Mouse (Mus musculus) urinary bladder, postnatal 25 days (tissue): Measurements from ENCODE around the gene Parp6.

Source experiments
- DNase-seq: peaks from one replicate; pipeline ENCODE4 v3.0.0; 2022; ENCODE audit warnings: low spot score

Parp6 gene

GRCm38 (mm10) chr9:59655958-59656634 is 39.0 kb downstream of the Parp6 start, which contains the start of gene Pkm:
Gene Pkm (plus strand): TSS chr9:59656368.
- DNase-seq, result peak; percentile 93

- peak; percentile 75 for DNase-seq
These were observed 39.8 kb downstream of the Parp6 start for GRCm38 (mm10) chr9:59656635-59657617.

- no peak for DNase-seq
These were observed 41.1 kb downstream of the Parp6 start for GRCm38 (mm10) chr9:59658146-59658545.

GRCm38 (mm10) chr9:59659036-59660026 is 42.2 kb downstream of the Parp6 start:
- DNase-seq, result peak; percentile 64

GRCm38 (mm10) chr9:59660421-59660820 is 43.3 kb downstream of the Parp6 start:
- no peak for DNase-seq

GRCm38 (mm10) chr9:59661298-59661975 is 44.4 kb downstream of the Parp6 start:
- DNase-seq, result no peak

GRCm38 (mm10) chr9:59663226-59663625 is 46.1 kb downstream of the Parp6 start:
- DNase-seq, result no peak

- DNase-seq, result no peak
These were observed 46.9 kb downstream of the Parp6 start for GRCm38 (mm10) chr9:59663957-59664356.

GRCm38 (mm10) chr9:59664664-59665256 is 47.7 kb downstream of the Parp6 start:
- DNase-seq, result no peak

- DNase-seq, result no peak
These were observed 48.9 kb downstream of the Parp6 start for GRCm38 (mm10) chr9:59666016-59666415.

- DNase-seq, result no peak
These were observed 49.7 kb downstream of the Parp6 start for GRCm38 (mm10) chr9:59666813-59667212.

- DNase-seq, result no peak
These were observed 50.2 kb downstream of the Parp6 start for GRCm38 (mm10) chr9:59667250-59667649.

- DNase-seq, result no peak
These were observed 50.8 kb downstream of the Parp6 start for GRCm38 (mm10) chr9:59667904-59668303.

- DNase-seq, result no peak
These were observed 51.4 kb downstream of the Parp6 start for GRCm38 (mm10) chr9:59668473-59668872.

- no peak for DNase-seq
These were observed 52.1 kb downstream of the Parp6 start for GRCm38 (mm10) chr9:59669172-59669571.

GRCm38 (mm10) chr9:59672195-59672894 is 55.3 kb downstream of the Parp6 start:
- DNase-seq, result no peak

- DNase-seq, result no peak
These were observed 56.3 kb downstream of the Parp6 start for GRCm38 (mm10) chr9:59673427-59673826.

- no peak for DNase-seq
These were observed 58.5 kb downstream of the Parp6 start for GRCm38 (mm10) chr9:59675598-59675997.

- no peak for DNase-seq
These were observed 61.2 kb downstream of the Parp6 start for GRCm38 (mm10) chr9:59678313-59678712.
